Mouse (Mus musculus): Measurements from ENCODE around the gene Aff4. TPM values are rescaled to one million over a fixed set of nuclear protein-coding genes. Genes with fewer than 3 reads are reported as not detected.

Aff4 gene
- polyA plus RNA-seq, 1 experiment from 2014 or later = 61.1 TPM

- 56% methylated on average over 15 of the region's 15 CpGs for WGBS
- ATAC-seq (ENCODE audit: insufficient number of reproducible peaks, insufficient read depth, low FRiP score, low TSS enrichment, low read depth) = no peak
Observed at GRCm38 (mm10) chr11:53450070-53450705, 99.6 kb downstream of the Aff4 start.

GRCm38 (mm10) chr11:53451361-53451760, 100.7 kb downstream of the Aff4 start:
- H3K4me3 ChIP-seq = no peak overlapping the region
- no peak overlapping the region for H3K27ac ChIP-seq
- no peak overlapping the region for H3K9ac ChIP-seq
- H3K27me3 ChIP-seq = no peaks in the 10 kb centered on the region
- no peaks in the 10 kb centered on the region for H3K9me3 ChIP-seq
- H3K4me1 ChIP-seq = no peaks in the 10 kb centered on the region
- no peak overlapping the region for H3K4me2 ChIP-seq
- no peak for ATAC-seq (ENCODE audit: insufficient number of reproducible peaks, insufficient read depth, low FRiP score, low TSS enrichment, low read depth)
- 76% methylated on average over 2 of the region's 2 CpGs for WGBS
- no peaks in the 10 kb centered on the region for H3K36me3 ChIP-seq

More at GRCm38 (mm10) chr11:53450070-53450705, 99.6 kb downstream of the Aff4 start:
- no peak overlapping the region for H3K4me2 ChIP-seq
- H3K9me3 ChIP-seq = no peaks in the 10 kb centered on the region
- no peaks in the 10 kb centered on the region for H3K27me3 ChIP-seq
- no peak overlapping the region for H3K4me3 ChIP-seq
- H3K36me3 ChIP-seq = no peaks in the 10 kb centered on the region
- H3K4me1 ChIP-seq = no peaks in the 10 kb centered on the region
- H3K27ac ChIP-seq = no peak overlapping the region
- no peak overlapping the region for H3K9ac ChIP-seq

- Histone ChIP-seq H3K9me3 (no peaks in the 10 kb centered on the region), H3K27ac (no peak overlapping the region), H3K9ac (no peak overlapping the region), H3K4me2 (no peak overlapping the region), H3K4me3 (no peak overlapping the region), H3K27me3 (peaks cover 3% of the 10 kb centered on the region), H3K36me3 (no peaks in the 10 kb centered on the region), H3K4me1 (peaks cover 2% of the 10 kb centered on the region; the same call in 1 of the 2 replicates)
- 95% methylated on average over 9 of the region's 9 CpGs for WGBS
- no peak for ATAC-seq (ENCODE audit: insufficient number of reproducible peaks, insufficient read depth, low FRiP score, low TSS enrichment, low read depth)
Observed at GRCm38 (mm10) chr11:53452396-53452795, 101.8 kb downstream of the Aff4 start.

GRCm38 (mm10) chr11:53453031-53453430, 102.4 kb downstream of the Aff4 start:
- no peak overlapping the region for H3K4me3 ChIP-seq
- H3K27ac ChIP-seq = no peak overlapping the region
- H3K27me3 ChIP-seq = peaks cover 9% of the 10 kb centered on the region
- no peaks in the 10 kb centered on the region for H3K9me3 ChIP-seq
- peaks cover 5% of the 10 kb centered on the region; the same call in 1 of the 2 replicates for H3K4me1 ChIP-seq
- H3K36me3 ChIP-seq = no peaks in the 10 kb centered on the region
- H3K4me2 ChIP-seq = no peak overlapping the region
- ATAC-seq (ENCODE audit: insufficient number of reproducible peaks, insufficient read depth, low FRiP score, low TSS enrichment, low read depth) = no peak
- no peak overlapping the region for H3K9ac ChIP-seq
- 84% methylated on average over 5 of the region's 5 CpGs for WGBS

- peak within 1 kb of the TSS; percentile 85 for H3K4me2 ChIP-seq
- H3K9me3 ChIP-seq = no peaks in the 10 kb centered on the region
- peaks cover 7% of the 10 kb centered on the region for H3K4me1 ChIP-seq
- ATAC-seq (ENCODE audit: insufficient number of reproducible peaks, insufficient read depth, low FRiP score, low TSS enrichment, low read depth) = peak; percentile 65
- H3K27ac ChIP-seq = peak within 1 kb of the TSS; percentile 12; the same call in 1 of the 2 replicates
- WGBS = 2% methylated on average over 42 of the region's 42 CpGs
- H3K9ac ChIP-seq = peak within 1 kb of the TSS; percentile 76
- H3K36me3 ChIP-seq = no peaks in the 10 kb centered on the region
- peaks cover 28% of the 10 kb centered on the region for H3K27me3 ChIP-seq
- peak within 1 kb of the TSS; percentile 57 for H3K4me3 ChIP-seq
Observed at GRCm38 (mm10) chr11:53456474-53457371, 106.1 kb downstream of the Aff4 start, which contains the start of the genes Gm10447 and Shroom1. Gene Gm10447 (minus strand): TSS chr11:53457110. Gene Shroom1 (plus strand): TSS chr11:53457205.

GRCm38 (mm10) chr11:53457372-53457954, 106.8 kb downstream of the Aff4 start:
- Histone ChIP-seq H3K4me2 (peak overlapping the region; percentile 85), H3K9ac (peak overlapping the region; percentile 76), H3K27me3 (peaks cover 36% of the 10 kb centered on the region), H3K4me3 (peak overlapping the region; percentile 57), H3K36me3 (no peaks in the 10 kb centered on the region), H3K27ac (no peak overlapping the region), H3K4me1 (peaks cover 9% of the 10 kb centered on the region), H3K9me3 (no peaks in the 10 kb centered on the region)
- ATAC-seq (ENCODE audit: insufficient number of reproducible peaks, insufficient read depth, low FRiP score, low TSS enrichment, low read depth) = no peak
- WGBS = 4% methylated on average over 29 of the region's 29 CpGs

GRCm38 (mm10) chr11:53458996-53459395, 108.4 kb downstream of the Aff4 start:
- WGBS = 69% methylated on average over 3 of the region's 3 CpGs

GRCm38 (mm10) chr11:53460192-53460591, 109.6 kb downstream of the Aff4 start:
- H3K4me3 ChIP-seq = no peak overlapping the region
- 0 out of 2 replicates have a peak, but pooled peaks cover under 1% of the 10 kb centered on the region for H3K36me3 ChIP-seq
- H3K9ac ChIP-seq = no peak overlapping the region
- peaks cover 19% of the 10 kb centered on the region for H3K4me1 ChIP-seq
- H3K9me3 ChIP-seq = no peaks in the 10 kb centered on the region
- 89% methylated on average over 3 of the region's 3 CpGs for whole genome bisulfite sequencing
- H3K27ac ChIP-seq = no peak overlapping the region
- H3K4me2 ChIP-seq = no peak overlapping the region
- ATAC-seq (ENCODE audit: insufficient number of reproducible peaks, insufficient read depth, low FRiP score, low TSS enrichment, low read depth) = no peak
- peaks cover 63% of the 10 kb centered on the region for H3K27me3 ChIP-seq

More at GRCm38 (mm10) chr11:53458996-53459395, 108.4 kb downstream of the Aff4 start:
- Histone ChIP-seq H3K27me3 (peaks cover 51% of the 10 kb centered on the region), H3K9me3 (no peaks in the 10 kb centered on the region), H3K9ac (no peak overlapping the region), H3K36me3 (no peaks in the 10 kb centered on the region), H3K4me2 (no peak overlapping the region), H3K4me3 (no peak overlapping the region), H3K4me1 (peaks cover 18% of the 10 kb centered on the region), H3K27ac (no peak overlapping the region)
- no peak for ATAC-seq (ENCODE audit: insufficient number of reproducible peaks, insufficient read depth, low FRiP score, low TSS enrichment, low read depth)

GRCm38 (mm10) chr11:53461727-53462126, 111.1 kb downstream of the Aff4 start:
- H3K4me1 ChIP-seq = peaks cover 29% of the 10 kb centered on the region
- ATAC-seq (ENCODE audit: insufficient number of reproducible peaks, insufficient read depth, low FRiP score, low TSS enrichment, low read depth) = no peak
- H3K4me2 ChIP-seq = no peak overlapping the region
- WGBS = 13% methylated on average over 5 of the region's 5 CpGs
- H3K36me3 ChIP-seq = 0 out of 2 replicates have a peak, but pooled peaks cover 3% of the 10 kb centered on the region
- no peak overlapping the region for H3K9ac ChIP-seq
- H3K27ac ChIP-seq = no peak overlapping the region
- H3K9me3 ChIP-seq = no peaks in the 10 kb centered on the region
- no peak overlapping the region for H3K4me3 ChIP-seq
- peaks cover 77% of the 10 kb centered on the region for H3K27me3 ChIP-seq

- peaks cover 77% of the 10 kb centered on the region for H3K27me3 ChIP-seq
- peak overlapping the region; percentile 74 for H3K4me2 ChIP-seq
- no peaks in the 10 kb centered on the region for H3K9me3 ChIP-seq
- H3K36me3 ChIP-seq = 0 out of 2 replicates have a peak, but pooled peaks cover 3% of the 10 kb centered on the region
- 6% methylated on average over 55 of the region's 55 CpGs for WGBS
- H3K9ac ChIP-seq = peak overlapping the region; percentile 60
- no peak overlapping the region for H3K27ac ChIP-seq
- ATAC-seq (ENCODE audit: insufficient number of reproducible peaks, insufficient read depth, low FRiP score, low TSS enrichment, low read depth) = no peak
- peaks cover 28% of the 10 kb centered on the region for H3K4me1 ChIP-seq
- peak overlapping the region; percentile 42 for H3K4me3 ChIP-seq
Observed at GRCm38 (mm10) chr11:53463551-53464424, 113.2 kb downstream of the Aff4 start.

Data from embryonic facial prominence, embryonic 13.5 days (tissue).